Mouse (Mus musculus) gastrocnemius, postnatal 36 days (tissue): ENCODE data around the gene Pcsk4. TPM values are rescaled to one million over a fixed set of nuclear protein-coding genes. Genes with fewer than 3 reads are reported as not detected.

Experiments
- DNase-seq, 2 experiments: peaks; one replicate each; pipeline ENCODE4 v3.0.0; 2022
- intact Hi-C: fragments of 180-260 bp; cut with DNase I; formaldehyde crosslinking; loops from one replicate; pipeline ENCODE4 v1.15.1; 2025
- microRNA-seq, 2 experiments: library from miRNA; unstranded; fragments of <30 nt; microRNA quantifications; one replicate each; pipeline ENCODE4 v1.2.0; 2021
- total RNA-seq, 2 experiments: library from RNA; stranded (reverse); gene quantifications; 2 replicates each; pipeline ENCODE4 v1.2.3; 2021

Pcsk4 gene
- total RNA-seq, 2 experiments from 2014 or later: 1.1 to 2.0 TPM

- DNase-seq: no peak
- intact Hi-C loops: no loop called here
Observed at GRCm38 (mm10) chr10:80281304-80281703, 48.0 kb downstream of the Pcsk4 start.

GRCm38 (mm10) chr10:80279273-80279672, 50.0 kb downstream of the Pcsk4 start:
- intact Hi-C loops: no loop called here

GRCm38 (mm10) chr10:80278390-80278789, 50.9 kb downstream of the Pcsk4 start:
- DNase-seq: no peak
- intact Hi-C loops: no loop called here

More at GRCm38 (mm10) chr10:80279273-80279672, 50.0 kb downstream of the Pcsk4 start:
- DNase-seq: no peak

- intact Hi-C loops: no loop called here
- DNase-seq: no peak
Observed at GRCm38 (mm10) chr10:80276238-80276637, 53.1 kb downstream of the Pcsk4 start.

GRCm38 (mm10) chr10:80273847-80274246, 55.5 kb downstream of the Pcsk4 start:
- intact Hi-C loops: no loop called here

GRCm38 (mm10) chr10:80271870-80272585, 57.3 kb downstream of the Pcsk4 start:
- intact Hi-C loops: no loop called here
- DNase-seq: peak in 1 of 2 experiments; percentile 14

More at GRCm38 (mm10) chr10:80273847-80274246, 55.5 kb downstream of the Pcsk4 start:
- no peak for DNase-seq

Small RNA genes lying within 50 kb of the gene (microRNA-seq; reads per million reads assigned to microRNA genes)
- 0 to 0.72 reads per million in 2 experiments for gene Mir6911

Other genes with a start within 250 kb of the Pcsk4 start
- 1 to 10 TPM; 4.5 to 7.3 TPM for gene Sbno2, start 223.9 kb downstream of the Pcsk4 start, total RNA-seq
- gene Stk11, start 213.7 kb downstream of the Pcsk4 start, total RNA-seq: 100 to 1,000 TPM; 120 to 135 TPM
- 100 to 1,000 TPM; 600 to 616 TPM for gene Atp5d, start 190.9 kb downstream of the Pcsk4 start, total RNA-seq
- 1 to 10 TPM; 1.4 to 2.1 TPM for gene Cbarp, start 188.7 kb downstream of the Pcsk4 start, total RNA-seq
- 10 to 100 TPM; 37.6 to 49.3 TPM for gene Midn, start 181.2 kb downstream of the Pcsk4 start, total RNA-seq
- 10 to 100 TPM; 22.6 to 28.3 TPM for gene Cirbp, start 163.5 kb downstream of the Pcsk4 start, total RNA-seq
- gene 1600002K03Rik, start 156.6 kb downstream of the Pcsk4 start, total RNA-seq: 1 to 10 TPM; 4.7 to 5.1 TPM
- under 1 TPM; 0.27 to 0.31 TPM for gene Efna2, start 150.0 kb downstream of the Pcsk4 start, total RNA-seq
- 10 to 100 TPM; 12.3 to 14.3 TPM for gene Mum1, start 103.1 kb downstream of the Pcsk4 start, total RNA-seq
- gene Ndufs7, start 80.4 kb downstream of the Pcsk4 start, total RNA-seq: 100 to 1,000 TPM; 516 to 553 TPM
- gene Gamt, start 68.5 kb downstream of the Pcsk4 start, total RNA-seq: 10 to 100 TPM; 35.1 to 59.8 TPM
- 10 to 100 TPM; 30.0 to 40.4 TPM for gene Dazap1, start 68.0 kb downstream of the Pcsk4 start, total RNA-seq
- 100 to 1,000 TPM; 529 to 644 TPM for gene Rps15, start 37.0 kb downstream of the Pcsk4 start, total RNA-seq
- gene Apc2, start 33.5 kb downstream of the Pcsk4 start, total RNA-seq: under 1 TPM; 0.54 to 0.57 TPM
- gene 2310011J03Rik, start 9.0 kb downstream of the Pcsk4 start, total RNA-seq: 1 to 10 TPM; 5.5 to 6.2 TPM
- gene Reep6, start 455 bp upstream of the Pcsk4 start, total RNA-seq: 1 to 10 TPM; 1.3 to 1.5 TPM
- gene Adamtsl5, start 18.9 kb upstream of the Pcsk4 start, total RNA-seq: 10 to 100 TPM; 27.4 to 38.1 TPM
- gene Plk5, start 27.0 kb upstream of the Pcsk4 start, total RNA-seq: under 1 TPM; 0.15 to 0.20 TPM
- 1 to 10 TPM; 3.4 to 4.5 TPM for gene Mex3d, start 58.2 kb upstream of the Pcsk4 start, total RNA-seq
- 10 to 100 TPM; 95.1 to 99.9 TPM for gene Mbd3, start 70.1 kb upstream of the Pcsk4 start, total RNA-seq
- 100 to 1,000 TPM; 825 to 866 TPM for gene Uqcr11, start 77.3 kb upstream of the Pcsk4 start, total RNA-seq
- 10 to 100 TPM; 11.0 to 12.0 TPM for gene Tcf3, start 104.1 kb upstream of the Pcsk4 start, total RNA-seq
- not detected for gene Onecut3, start 165.3 kb upstream of the Pcsk4 start, total RNA-seq
- gene Atp8b3, start 209.6 kb upstream of the Pcsk4 start, total RNA-seq: not detected
- 1 to 10 TPM; 8.8 to 9.7 TPM for gene Rexo1, start 232.1 kb upstream of the Pcsk4 start, total RNA-seq
- gene Klf16, start 247.8 kb upstream of the Pcsk4 start, total RNA-seq: 1 to 10 TPM; 1.5 TPM